Mouse (Mus musculus) neural tube, embryonic 15.5 days (tissue): ENCODE data around the gene Spcs1. TPM values are rescaled to one million over a fixed set of nuclear protein-coding genes. Genes with fewer than 3 reads are reported as not detected.

Experiments used
- ATAC-seq: fragments of 200-750 bp; cut with Nextera tagmentation; 2 replicates; pipeline ENCODE4 v1.8.0; 2017; ENCODE audit warnings: mild to moderate bottlenecking, moderate TSS enrichment, moderate library complexity; ENCODE audit not compliant: low FRiP score
- H3K27ac ChIP-seq: fragments of 300-500 bp; sonication (generic); replicated peaks from 2 replicates; pipeline ENCODE4 v1.5.1; 2015; ENCODE audit warnings: mild to moderate bottlenecking, inconsistent platforms
- H3K27me3 ChIP-seq: fragments of 300-500 bp; sonication (generic); replicated peaks from 2 replicates; pipeline ENCODE4 v1.6.1; 2015; ENCODE audit warnings: inconsistent platforms
- H3K36me3 ChIP-seq: fragments of 300-500 bp; sonication (generic); 2 replicates; pipeline ENCODE4 v1.6.1; 2015; ENCODE audit warnings: inconsistent platforms
- H3K4me1 ChIP-seq: fragments of 300-500 bp; sonication (generic); 2 replicates; pipeline ENCODE4 v1.6.1; 2015; ENCODE audit warnings: inconsistent platforms
- H3K4me2 ChIP-seq: fragments of 300-500 bp; sonication (generic); 2 replicates; pipeline ENCODE4 v1.6.1; 2015; ENCODE audit warnings: inconsistent platforms, mild to moderate bottlenecking, moderate library complexity
- H3K4me3 ChIP-seq: fragments of 300-500 bp; sonication (generic); replicated peaks from 2 replicates; pipeline ENCODE4 v1.5.1; 2015; ENCODE audit warnings: mild to moderate bottlenecking, inconsistent platforms
- H3K9ac ChIP-seq: fragments of 300-500 bp; sonication (generic); replicated peaks from 2 replicates; pipeline ENCODE4 v1.6.1; 2015; ENCODE audit warnings: mild to moderate bottlenecking, inconsistent platforms
- H3K9me3 ChIP-seq: fragments of 300-500 bp; sonication (generic); replicated peaks from 2 replicates; pipeline ENCODE4 v1.6.1; 2016; ENCODE audit warnings: inconsistent platforms
- WGBS: fragments of 180-500 bp; shearing (Covaris S2); methylation state at CpG from one replicate; pipeline ENCODE4 v1.1.7; 2015; ENCODE audit warnings: mixed read lengths; 5-methylcytosine and 5-hydroxymethylcytosine counted together
- polyA plus RNA-seq: library from polyadenylated mRNA; unstranded; fragments of >200 nt; fragmentation: Nextera tagmentation; extraction: Ambion mirVana; gene quantifications from 2 replicates; pipeline ENCODE4 v1.2.1, GENCODE M21; 2015

Gene Spcs1
- polyA plus RNA-seq, 1 experiment from 2014 or later, result 381 TPM

- H3K27me3 ChIP-seq, result no peaks in the 10 kb centered on the region
- H3K9me3 ChIP-seq, result no peaks in the 10 kb centered on the region
- ATAC-seq, result no peak
- no peak overlapping the region for H3K27ac ChIP-seq
- H3K4me3 ChIP-seq, result no peak overlapping the region
- H3K9ac ChIP-seq, result no peak overlapping the region
- 87% methylated on average over 5 of the region's 5 CpGs for WGBS
- no peak overlapping the region for H3K4me2 ChIP-seq
- H3K36me3 ChIP-seq, result peaks cover 50% of the 10 kb centered on the region
- H3K4me1 ChIP-seq, result peaks cover 9% of the 10 kb centered on the region
Measured at GRCm38 (mm10) chr14:31006779-31007178, 5.3 kb upstream of the Spcs1 start.

DNA sequence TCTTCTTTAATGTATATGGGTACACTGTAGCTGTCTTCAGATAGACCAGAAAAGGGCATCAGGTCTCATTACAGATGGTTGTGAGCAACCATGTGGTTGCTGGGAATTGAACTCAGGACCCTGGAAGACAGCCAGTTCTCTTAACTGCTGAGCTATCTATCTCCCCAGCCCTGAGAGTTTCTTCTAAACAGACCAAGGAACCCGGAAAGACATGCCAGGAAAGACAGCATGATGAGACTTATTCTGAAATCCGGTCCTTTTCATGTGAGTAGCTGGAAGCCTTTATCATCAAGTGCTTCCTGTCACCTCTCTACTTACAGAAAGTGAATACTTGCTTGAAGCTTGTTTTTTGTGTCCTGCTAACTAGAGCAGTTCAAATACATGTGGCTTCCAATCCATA is 3.1 kb upstream of the Spcs1 start:
- H3K27ac ChIP-seq, result no peak overlapping the region
- no peak overlapping the region for H3K9ac ChIP-seq
- H3K27me3 ChIP-seq, result no peaks in the 10 kb centered on the region
- H3K36me3 ChIP-seq, result peaks cover 28% of the 10 kb centered on the region
- no peaks in the 10 kb centered on the region for H3K9me3 ChIP-seq
- no peak overlapping the region for H3K4me2 ChIP-seq
- 93% methylated on average over 2 of the region's 2 CpGs for WGBS
- H3K4me1 ChIP-seq, result peaks cover 21% of the 10 kb centered on the region
- ATAC-seq, result no peak
- H3K4me3 ChIP-seq, result no peak overlapping the region

GRCm38 (mm10) chr14:31000816-31001306 is 611 bp downstream of the Spcs1 start:
- 1% methylated on average over 21 of the region's 21 CpGs for WGBS
- Histone ChIP-seq H3K9me3 (no peaks in the 10 kb centered on the region), H3K27ac (peak overlapping the region; percentile 92), H3K36me3 (no peaks in the 10 kb centered on the region), H3K4me2 (peak overlapping the region; percentile 71), H3K27me3 (no peaks in the 10 kb centered on the region), H3K4me3 (peak overlapping the region; percentile 90), H3K9ac (peak overlapping the region; percentile 87), H3K4me1 (peaks cover 23% of the 10 kb centered on the region)
- ATAC-seq, result peak; percentile 53

DNA sequence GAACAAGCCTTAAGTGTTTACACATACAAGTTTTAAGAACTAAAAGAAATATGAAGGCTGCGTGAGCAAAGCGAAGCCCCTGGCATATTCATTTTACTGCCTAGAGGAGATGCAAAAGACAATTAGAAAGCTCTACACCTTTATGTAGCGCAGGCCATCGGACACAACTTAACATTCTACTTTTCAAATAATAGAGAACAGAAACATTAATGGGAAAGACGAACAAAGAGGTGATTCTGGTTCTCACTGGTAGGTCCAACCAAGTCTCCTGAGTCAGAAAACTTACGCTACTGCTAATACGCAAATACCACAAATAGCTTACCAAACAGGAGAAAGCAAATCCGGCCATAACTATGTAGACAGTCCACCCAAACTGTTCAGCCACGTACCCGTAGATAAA is 1.1 kb downstream of the Spcs1 start:
- no peaks in the 10 kb centered on the region for H3K9me3 ChIP-seq
- H3K9ac ChIP-seq, result peak overlapping the region; percentile 87
- H3K4me3 ChIP-seq, result peak overlapping the region; percentile 90
- H3K4me2 ChIP-seq, result peak overlapping the region; percentile 71
- no peaks in the 10 kb centered on the region for H3K27me3 ChIP-seq
- H3K36me3 ChIP-seq, result no peaks in the 10 kb centered on the region
- H3K4me1 ChIP-seq, result peaks cover 23% of the 10 kb centered on the region
- ATAC-seq, result no peak
- 67% methylated on average over 10 of the region's 10 CpGs for WGBS
- H3K27ac ChIP-seq, result no peak overlapping the region

- no peak overlapping the region for H3K4me3 ChIP-seq
Measured at GRCm38 (mm10) chr14:30996417-30996816, 5.1 kb downstream of the Spcs1 start.

GRCm38 (mm10) chr14:30976222-30976621 is 25.2 kb downstream of the Spcs1 start:
- H3K27ac ChIP-seq, result no peak overlapping the region

More at GRCm38 (mm10) chr14:30996417-30996816, 5.1 kb downstream of the Spcs1 start:
- Histone ChIP-seq H3K4me2 (no peak overlapping the region), H3K27me3 (no peaks in the 10 kb centered on the region), H3K4me1 (peaks cover 14% of the 10 kb centered on the region), H3K27ac (no peak overlapping the region), H3K9ac (no peak overlapping the region), H3K9me3 (no peaks in the 10 kb centered on the region), H3K36me3 (no peaks in the 10 kb centered on the region)
- ATAC-seq, result no peak

GRCm38 (mm10) chr14:30974204-30974603 is 27.3 kb downstream of the Spcs1 start:
- Histone ChIP-seq H3K4me2 (no peak overlapping the region), H3K27me3 (no peaks in the 10 kb centered on the region), H3K9ac (no peak overlapping the region), H3K9me3 (no peaks in the 10 kb centered on the region), H3K4me3 (no peak overlapping the region), H3K36me3 (peaks cover 56% of the 10 kb centered on the region), H3K4me1 (no peaks in the 10 kb centered on the region), H3K27ac (no peak overlapping the region)
- ATAC-seq, result no peak
- WGBS, result 43% methylated on average over 6 of the region's 6 CpGs

More at GRCm38 (mm10) chr14:30976222-30976621, 25.2 kb downstream of the Spcs1 start:
- H3K4me3 ChIP-seq, result no peak overlapping the region
- peaks cover 48% of the 10 kb centered on the region for H3K36me3 ChIP-seq
- no peaks in the 10 kb centered on the region for H3K9me3 ChIP-seq
- WGBS, result 86% methylated on average over 3 of the region's 3 CpGs
- no peaks in the 10 kb centered on the region for H3K27me3 ChIP-seq
- H3K4me2 ChIP-seq, result no peak overlapping the region
- no peak overlapping the region for H3K9ac ChIP-seq
- no peak for ATAC-seq
- no peaks in the 10 kb centered on the region for H3K4me1 ChIP-seq

GRCm38 (mm10) chr14:30960366-30960765 is 41.1 kb downstream of the Spcs1 start:
- ATAC-seq, result no peak
- H3K4me3 ChIP-seq, result no peak overlapping the region
- H3K27ac ChIP-seq, result no peak overlapping the region
- H3K4me1 ChIP-seq, result no peaks in the 10 kb centered on the region
- H3K27me3 ChIP-seq, result no peaks in the 10 kb centered on the region
- peaks cover 40% of the 10 kb centered on the region for H3K36me3 ChIP-seq
- WGBS, result 96% methylated on average over 1 of the region's 1 CpGs
- H3K4me2 ChIP-seq, result no peak overlapping the region
- no peak overlapping the region for H3K9ac ChIP-seq
- no peaks in the 10 kb centered on the region for H3K9me3 ChIP-seq

GRCm38 (mm10) chr14:30959031-30959430 is 42.4 kb downstream of the Spcs1 start:
- Histone ChIP-seq H3K27me3 (no peaks in the 10 kb centered on the region), H3K36me3 (peaks cover 38% of the 10 kb centered on the region), H3K4me1 (no peaks in the 10 kb centered on the region), H3K4me2 (no peak overlapping the region), H3K4me3 (no peak overlapping the region), H3K9me3 (no peaks in the 10 kb centered on the region), H3K9ac (no peak overlapping the region), H3K27ac (no peak overlapping the region)
- no peak for ATAC-seq
- WGBS, result 96% methylated on average over 4 of the region's 4 CpGs

DNA sequence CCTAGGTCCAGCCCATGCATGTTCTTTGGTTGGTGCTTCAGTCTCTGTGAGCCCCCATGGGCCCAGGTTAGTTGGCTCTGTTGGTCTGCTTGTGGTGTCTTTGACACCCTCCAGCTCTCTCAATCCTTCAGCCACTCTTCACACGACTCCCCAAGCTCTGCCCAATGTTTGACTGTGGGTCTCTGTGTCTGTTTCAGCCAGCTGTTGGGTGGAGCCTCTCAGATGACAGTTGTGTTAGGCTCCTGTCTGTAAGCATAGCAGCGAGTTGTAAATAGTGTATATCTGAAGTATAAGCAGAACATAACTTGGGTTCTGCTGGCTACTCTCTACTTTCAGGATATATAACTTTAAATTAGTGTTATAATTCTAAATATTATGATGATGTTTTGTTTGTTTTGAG is 43.0 kb downstream of the Spcs1 start:
- H3K36me3 ChIP-seq, result peaks cover 35% of the 10 kb centered on the region
- H3K27ac ChIP-seq, result no peak overlapping the region
- no peak overlapping the region for H3K4me3 ChIP-seq
- 85% methylated on average over 2 of the region's 2 CpGs for WGBS
- no peaks in the 10 kb centered on the region for H3K9me3 ChIP-seq
- no peaks in the 10 kb centered on the region for H3K4me1 ChIP-seq
- no peak for ATAC-seq
- H3K4me2 ChIP-seq, result no peak overlapping the region
- no peaks in the 10 kb centered on the region for H3K27me3 ChIP-seq
- H3K9ac ChIP-seq, result no peak overlapping the region

- WGBS, result under 1% methylated on average over 57 of the region's 57 CpGs
- no peaks in the 10 kb centered on the region for H3K36me3 ChIP-seq
- H3K27me3 ChIP-seq, result 0 out of 2 replicates have a peak, but pooled peaks cover 3% of the 10 kb centered on the region
- H3K4me1 ChIP-seq, result peaks cover 14% of the 10 kb centered on the region
- H3K4me2 ChIP-seq, result peak within 1 kb of the TSS; percentile 74
- H3K4me3 ChIP-seq, result peak within 1 kb of the TSS; percentile 54
- H3K27ac ChIP-seq, result peak within 1 kb of the TSS; percentile 77
- peak; percentile 99 for ATAC-seq
- no peaks in the 10 kb centered on the region for H3K9me3 ChIP-seq
- peak within 1 kb of the TSS; percentile 68 for H3K9ac ChIP-seq
Measured at GRCm38 (mm10) chr14:30951154-30951825, 50.2 kb downstream of the Spcs1 start, which contains the start of gene Nek4. Nek4 (plus strand) TSS chr14:30951377.

DNA sequence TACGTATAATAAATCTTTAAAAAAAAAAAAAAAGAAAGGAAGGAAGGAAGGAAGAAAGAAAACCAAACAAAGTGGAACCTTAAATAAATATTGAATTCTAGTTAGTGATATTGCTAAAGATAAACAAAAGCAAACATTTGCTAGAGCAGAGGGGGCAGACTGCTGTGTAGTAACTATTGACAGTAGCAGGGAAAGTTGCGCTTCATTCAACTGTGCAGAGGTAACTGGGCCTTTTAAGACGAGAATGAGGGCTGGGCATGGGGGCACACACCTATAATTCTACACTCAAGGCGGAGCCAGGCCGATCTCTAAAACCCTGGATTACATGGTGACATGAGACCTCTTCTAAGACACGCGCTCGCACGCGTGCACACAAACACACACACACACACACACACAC is 51.5 kb downstream of the Spcs1 start:
- ATAC-seq, result no peak
- WGBS, result 97% methylated on average over 10 of the region's 10 CpGs
- no peak overlapping the region for H3K4me2 ChIP-seq
- H3K4me3 ChIP-seq, result no peak overlapping the region
- peaks cover 14% of the 10 kb centered on the region for H3K4me1 ChIP-seq
- no peaks in the 10 kb centered on the region for H3K9me3 ChIP-seq
- H3K27ac ChIP-seq, result no peak overlapping the region
- no peak overlapping the region for H3K9ac ChIP-seq
- 0 out of 2 replicates have a peak, but pooled peaks cover 9% of the 10 kb centered on the region for H3K27me3 ChIP-seq
- no peaks in the 10 kb centered on the region for H3K36me3 ChIP-seq
